Mouse (Mus musculus) forebrain, embryonic 13.5 days (tissue): ENCODE measurements at regions not wholly inside any gene's neighbourhood (a gene's known extent, or its start where the extent isn't known, plus 50 kb on each side); places are given as distances from the start of the nearest gene placed in this dataset.
A peak's percentile ranks its signal among the peaks of the same experiment; 100 is the strongest.

Source experiments
- ATAC-seq: fragments of 200-750 bp; cut with Nextera tagmentation; 2 replicates; pipeline ENCODE4 v1.8.0; 2017
- H3K27ac ChIP-seq: fragments of 300-500 bp; sonication (generic); 2 replicates; pipeline ENCODE4 v1.5.1; 2015; ENCODE audit warnings: inconsistent platforms, mild to moderate bottlenecking, moderate library complexity
- H3K27me3 ChIP-seq: fragments of 300-500 bp; sonication (generic); 2 replicates; pipeline ENCODE4 v1.6.1; 2015; ENCODE audit warnings: mild to moderate bottlenecking, inconsistent platforms
- H3K36me3 ChIP-seq: fragments of 300-500 bp; sonication (generic); 2 replicates; pipeline ENCODE4 v1.6.1; 2015; ENCODE audit warnings: mild to moderate bottlenecking, inconsistent platforms; ENCODE audit not compliant: poor library complexity, severe bottlenecking
- H3K4me1 ChIP-seq: fragments of 300-500 bp; sonication (generic); 2 replicates; pipeline ENCODE4 v1.6.1; 2015; ENCODE audit warnings: inconsistent platforms
- H3K4me2 ChIP-seq: fragments of 300-500 bp; sonication (generic); 2 replicates; pipeline ENCODE4 v1.6.1; 2015; ENCODE audit warnings: inconsistent platforms, mild to moderate bottlenecking, moderate library complexity
- H3K4me3 ChIP-seq: fragments of 300-500 bp; sonication (generic); 2 replicates; pipeline ENCODE4 v1.5.1; 2015; ENCODE audit warnings: mild to moderate bottlenecking, inconsistent platforms
- H3K9ac ChIP-seq: fragments of 300-500 bp; sonication (generic); 2 replicates; pipeline ENCODE4 v1.6.1; 2015; ENCODE audit warnings: mild to moderate bottlenecking, inconsistent platforms
- H3K9me3 ChIP-seq: fragments of 300-500 bp; sonication (generic); replicated peaks from 2 replicates; pipeline ENCODE4 v1.6.1; 2016; ENCODE audit warnings: inconsistent platforms
- WGBS: fragments of 180-500 bp; shearing (Covaris S2); methylation state at CpG from one replicate; pipeline ENCODE4 v1.1.7; 2015; 5-methylcytosine and 5-hydroxymethylcytosine counted together

GRCm38 (mm10) chr9:93846411-93846810 is 691.5 kb downstream of the 1190002N15Rik start:
- Histone ChIP-seq H3K36me3 (no peaks in the 10 kb centered on the region), H3K9me3 (no peaks in the 10 kb centered on the region), H3K27ac (no peak overlapping the region), H3K9ac (no peak overlapping the region), H3K4me1 (no peaks in the 10 kb centered on the region), H3K27me3 (no peaks in the 10 kb centered on the region), H3K4me2 (no peak overlapping the region), H3K4me3 (no peak overlapping the region)
- ATAC-seq = no peak

GRCm38 (mm10) chr9:93843869-93844268 is 694.0 kb downstream of the 1190002N15Rik start:
- WGBS = 83% methylated on average over 5 of the region's 5 CpGs
- H3K9ac ChIP-seq = no peak overlapping the region
- no peaks in the 10 kb centered on the region for H3K27me3 ChIP-seq

More at GRCm38 (mm10) chr9:93843869-93844268, 694.0 kb downstream of the 1190002N15Rik start:
- no peaks in the 10 kb centered on the region for H3K36me3 ChIP-seq
- H3K4me2 ChIP-seq = no peak overlapping the region
- ATAC-seq = 0 out of 2 replicates have a peak, but pooled peaks have one; percentile 50
- no peak overlapping the region for H3K4me3 ChIP-seq
- no peak overlapping the region for H3K27ac ChIP-seq
- H3K4me1 ChIP-seq = no peaks in the 10 kb centered on the region
- no peaks in the 10 kb centered on the region for H3K9me3 ChIP-seq
